Comparison of ENCODE assay signal across 8 mouse cellular contexts in the genomic region with DNA sequence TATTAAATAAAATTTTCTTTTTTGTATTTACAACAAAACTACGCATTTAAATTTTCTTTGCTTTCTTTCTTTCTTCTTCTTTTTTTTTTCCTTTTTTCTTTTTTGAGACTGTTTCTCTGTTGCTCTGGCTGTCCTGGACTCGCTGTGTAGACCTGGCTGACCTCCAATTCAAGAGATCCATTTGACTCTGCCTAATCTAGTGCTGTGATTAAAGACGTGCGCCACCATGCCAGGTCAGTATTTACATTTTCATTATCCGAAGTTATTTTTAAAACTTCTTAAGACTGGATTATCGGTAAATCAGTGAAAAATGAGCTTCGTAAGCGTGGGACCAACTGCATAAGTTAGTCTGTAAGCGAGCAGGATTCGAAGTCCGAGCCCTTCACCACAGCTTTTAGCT. TPM values are rescaled to one million over a fixed set of nuclear protein-coding genes. Genes with fewer than 3 reads are reported as not detected.
DNase-seq lines count a peak whose midpoint lies in the region; ATAC-seq and TF ChIP-seq lines count a peak whose summit lies in the region.

No protein-coding gene starts in this region.

- H3K9me3 ChIP-seq in hindbrain, embryonic 10.5 days = no peaks in the 10 kb centered on the region
- H3K9me3 ChIP-seq in lung, postnatal 0 days (ENCODE audit: low read length) = no peaks in the 10 kb centered on the region

- H3K4me1 ChIP-seq in bone marrow, adult 2 months (ENCODE audit: control insufficient read depth, insufficient read depth, low read length) = no peaks in the 10 kb centered on the region
- peaks cover 30% of the 10 kb centered on the region for H3K4me1 ChIP-seq in hindbrain, embryonic 10.5 days (replicated peaks)
- H3K4me1 ChIP-seq in lung, postnatal 0 days (ENCODE audit: insufficient read depth, low read depth, low read length) = no peaks in the 10 kb centered on the region; the same call in 1 of the 2 replicates

- H3K36me3 ChIP-seq in hindbrain, embryonic 10.5 days = no peaks in the 10 kb centered on the region
- no peaks in the 10 kb centered on the region for H3K36me3 ChIP-seq in lung, postnatal 0 days (ENCODE audit: insufficient read depth, low read length)

- peak overlapping the region; percentile 87 for H3K27ac ChIP-seq in bone marrow, adult 2 months (ENCODE audit: control insufficient read depth, insufficient read depth, low read depth, low read length, poor library complexity)
- peak overlapping the region; percentile 95 for H3K27ac ChIP-seq in hindbrain, embryonic 10.5 days
- peak overlapping the region; percentile 96 for H3K27ac ChIP-seq in lung, postnatal 0 days (ENCODE audit: low read length)

- ATAC-seq in lung, postnatal 0 days = no peak

- H3K4me3 ChIP-seq in bone marrow, adult 2 months (replicated peaks; ENCODE audit: control insufficient read depth, low read depth, low read length) = peak overlapping the region; percentile 85
- H3K4me3 ChIP-seq in hindbrain, embryonic 10.5 days = peak overlapping the region; percentile 78
- peak overlapping the region; percentile 92 for H3K4me3 ChIP-seq in lung, postnatal 0 days (ENCODE audit: low read depth, low read length)

- no peak for TF ChIP-seq POLR2A in bone marrow, adult 2 months (IDR thresholded peaks at IDR 0.05; ENCODE audit: borderline replicate concordance, control insufficient read depth, low read depth, low read length)

- no peaks in the 10 kb centered on the region for H3K27me3 ChIP-seq in hindbrain, embryonic 10.5 days (ENCODE audit: insufficient read depth, poor library complexity, severe bottlenecking)
- no peaks in the 10 kb centered on the region for H3K27me3 ChIP-seq in lung, postnatal 0 days (replicated peaks; ENCODE audit: insufficient read depth, low read length)

- TF ChIP-seq CTCF in bone marrow, adult 2 months (IDR thresholded peaks at IDR 0.05; ENCODE audit: control insufficient read depth, insufficient read depth, low read length) = no peak
- TF ChIP-seq CTCF in lung, postnatal 0 days (IDR thresholded peaks at IDR 0.05) = no peak

- DNase-seq in kidney, adult 9 months = peak; percentile 49
- DNase-seq in kidney, postnatal 10 days = no peak
- no peak for DNase-seq in hindbrain, embryonic 10.5 days (ENCODE audit: low spot score)
- peak; percentile 57 for DNase-seq in lung, postnatal 0 days (ENCODE audit: low spot score)
- DNase-seq in retina, embryonic 14.5 days (ENCODE audit: low spot score) = no peak
- no peak for DNase-seq in adrenal gland, adult 2 months
- no peak for DNase-seq in right cerebral cortex, adult 2 months (ENCODE audit: low spot score in 2 of 2)

- 2% methylated on average over 11 of the region's 11 CpGs for WGBS in bone marrow, adult 2 months
- WGBS in hindbrain, embryonic 10.5 days = 2% methylated on average over 11 of the region's 11 CpGs
- 1% methylated on average over 11 of the region's 11 CpGs for WGBS in lung, postnatal 0 days

- peak overlapping the region; percentile 83 for H3K4me2 ChIP-seq in lung, postnatal 0 days (replicated peaks; ENCODE audit: low read depth, low read length)

- H3K9ac ChIP-seq in lung, postnatal 0 days (replicated peaks; ENCODE audit: low read depth) = peak overlapping the region; percentile 95

- TF ChIP-seq EP300 in lung, postnatal 0 days (IDR thresholded peaks at IDR 0.05) = no peak

RNA-seq across cellular contexts. Expression of a gene that starts 0.6 kb away (rescaled TPM):
- polyA plus RNA-seq in bone marrow, adult 2 months (2011; ENCODE audit: insufficient read depth, insufficient read length, low replicate concordance, missing spikeins) = 164 and 180 TPM in 2 replicates
- 293 and 326 TPM in 2 replicates for polyA plus RNA-seq in hindbrain, embryonic 10.5 days (2016; fragmentation: Nextera tagmentation; extraction: Ambion mirVana)
- polyA plus RNA-seq in lung, postnatal 0 days (2015; fragmentation: Nextera tagmentation; extraction: Ambion mirVana) = 190 and 200 TPM in 2 replicates
- total RNA-seq in adrenal gland, adult 2 months (2021) = 100 to 1,000 TPM; 115 to 185 TPM
- 260 and 273 TPM in 2 replicates for polyA plus RNA-seq in adrenal gland, adult 2 months (2012; rRNA removed)

RNA-seq across cellular contexts. Expression of a gene that starts 0.6 kb away (rescaled TPM):
- 8.5 and 9.3 TPM in 2 replicates for polyA plus RNA-seq in bone marrow, adult 2 months (2011; ENCODE audit: insufficient read depth, insufficient read length, low replicate concordance, missing spikeins)
- polyA plus RNA-seq in hindbrain, embryonic 10.5 days (2016; fragmentation: Nextera tagmentation; extraction: Ambion mirVana) = 65.6 and 74.8 TPM in 2 replicates
- polyA plus RNA-seq in lung, postnatal 0 days (2015; fragmentation: Nextera tagmentation; extraction: Ambion mirVana) = 15.1 and 16.5 TPM in 2 replicates
- 10 to 100 TPM; 26.7 to 34.9 TPM for total RNA-seq in adrenal gland, adult 2 months (2021)
- 1.3 and 1.4 TPM in 2 replicates for polyA plus RNA-seq in adrenal gland, adult 2 months (2012; rRNA removed)

Comparison
In these comparisons a context has a peak if more than half of its experiments do, and no peak if none do; other contexts are left out.
1. DNase-seq: peak in kidney, adult 9 months (single experiment) and lung, postnatal 0 days (single experiment); none in kidney, postnatal 10 days (single experiment), hindbrain, embryonic 10.5 days (single experiment), retina, embryonic 14.5 days (single experiment), adrenal gland, adult 2 months (single experiment) and right cerebral cortex, adult 2 months (0 of 2).
2. Peak in every context shown above with its lines, with median percentiles within 50 percentile points of each other: H3K27ac ChIP-seq and H3K4me3 ChIP-seq.